Mouse (Mus musculus): ENCODE results near the gene Rnf144b. TPM values are rescaled to one million over a fixed set of nuclear protein-coding genes. Genes with fewer than 3 reads are reported as not detected.
A peak's percentile ranks its signal among the peaks of the same experiment; 100 is the strongest.

Gene Rnf144b
- total RNA-seq, 2 experiments from 2014 or later = 7.0 to 10.8 TPM

- no peak for ATAC-seq (replicated peaks; ENCODE audit: poor library complexity)
These were observed 50.4 kb downstream of the Rnf144b start for GRCm38 (mm10) chr13:47172891-47173290.

DNA sequence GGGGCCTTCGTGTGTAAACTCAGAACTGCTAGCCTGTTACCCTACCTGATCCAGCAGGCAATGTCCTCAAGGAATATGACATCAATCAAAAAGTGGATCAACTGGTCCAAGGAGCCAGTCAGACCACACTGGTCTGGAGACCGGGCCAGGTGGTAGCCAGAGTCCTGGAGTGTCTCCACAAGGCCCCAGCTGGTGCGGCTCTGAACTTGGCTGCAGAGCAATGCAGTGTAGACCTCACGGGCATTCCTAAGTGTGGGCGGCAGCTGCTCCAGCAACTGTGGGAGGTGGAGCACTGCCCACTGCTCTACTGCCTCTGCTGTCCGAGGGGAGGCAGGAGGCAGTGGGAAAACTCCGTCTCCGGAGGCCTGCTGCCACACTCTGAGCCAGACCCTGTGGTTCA, 55.7 kb downstream of the Rnf144b start:
- no peak for ATAC-seq (replicated peaks; ENCODE audit: poor library complexity)

GRCm38 (mm10) chr13:47180776-47181175, 58.3 kb downstream of the Rnf144b start:
- ATAC-seq (replicated peaks; ENCODE audit: poor library complexity) = peak; percentile 30

- peak; percentile 76 for ATAC-seq (replicated peaks; ENCODE audit: poor library complexity)
These were observed 59.9 kb downstream of the Rnf144b start for GRCm38 (mm10) chr13:47182366-47182765.

DNA sequence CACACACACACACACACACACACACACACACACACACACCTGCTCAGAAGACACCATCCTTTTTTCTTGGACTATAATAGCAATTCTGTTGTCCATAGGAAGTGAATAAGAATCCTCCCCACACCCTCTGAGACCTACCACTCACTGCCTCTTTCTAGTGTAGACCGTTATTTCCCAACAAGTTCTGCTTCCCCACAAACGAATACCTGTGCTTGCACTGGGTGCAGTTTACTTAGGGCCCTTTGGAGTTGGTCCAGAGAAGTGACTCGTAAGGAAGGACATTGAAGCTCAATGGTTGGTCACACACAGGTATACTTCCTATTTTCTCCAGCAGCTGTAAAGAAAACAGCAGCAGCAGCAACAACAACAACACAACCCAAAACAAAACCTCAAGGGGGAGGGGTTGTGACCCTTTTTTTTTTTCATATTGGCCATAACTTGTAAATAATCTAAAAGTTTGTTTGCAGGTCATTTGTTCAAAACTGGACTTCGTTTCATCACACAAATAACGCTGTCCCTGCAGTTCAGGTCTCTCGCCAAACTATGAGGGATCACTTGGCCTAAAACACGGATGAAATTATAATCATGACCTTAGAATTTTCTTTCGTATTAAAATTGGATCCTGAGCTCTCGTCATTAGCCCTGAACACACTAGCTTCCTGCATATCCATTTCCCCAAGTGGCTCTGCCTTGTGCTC, 60.7 kb downstream of the Rnf144b start:
- peak; percentile 62 for ATAC-seq (replicated peaks; ENCODE audit: poor library complexity)

DNA sequence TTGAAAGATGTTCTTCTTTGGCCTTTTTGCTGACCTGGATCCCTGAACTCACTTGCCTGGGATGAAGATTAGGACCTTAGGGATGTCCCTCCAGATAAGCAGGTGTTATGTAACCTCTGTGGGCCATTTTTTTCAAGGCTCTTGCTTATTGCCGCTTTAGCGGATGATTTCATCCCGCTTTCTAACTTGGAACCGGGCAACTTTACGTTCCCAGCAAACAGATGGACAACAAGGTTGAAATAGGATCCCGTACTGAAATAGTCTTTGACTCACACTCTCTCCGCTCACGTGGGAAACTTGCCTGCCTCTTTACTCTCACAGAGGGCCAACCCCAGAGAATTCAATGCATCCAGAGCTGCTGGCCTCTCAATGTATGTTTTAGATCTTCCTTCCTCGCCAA, 61.3 kb downstream of the Rnf144b start:
- ATAC-seq (replicated peaks; ENCODE audit: poor library complexity) = no peak

DNA sequence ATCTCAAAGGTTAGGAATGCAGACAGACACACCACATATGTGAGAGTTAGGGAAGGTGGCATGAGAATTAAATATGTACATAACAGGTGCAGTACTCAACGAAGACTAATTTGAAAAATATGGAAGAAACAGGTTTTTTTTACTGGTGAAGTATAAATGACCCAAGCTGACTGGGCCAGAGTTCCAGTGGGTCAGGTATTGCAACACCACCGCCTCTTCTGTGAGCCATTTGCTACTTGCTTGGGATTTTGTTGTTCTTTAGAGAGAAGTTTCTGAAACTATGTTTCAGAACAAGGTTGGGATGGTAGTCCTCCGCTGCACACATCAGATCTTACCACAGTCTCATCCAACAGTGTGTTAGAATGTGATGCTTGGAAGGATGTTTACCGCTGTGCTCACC, 65.4 kb downstream of the Rnf144b start:
- no peak for ATAC-seq (replicated peaks; ENCODE audit: poor library complexity)

- peak; percentile 75 for ATAC-seq (replicated peaks; ENCODE audit: poor library complexity)
These were observed 67.5 kb downstream of the Rnf144b start for GRCm38 (mm10) chr13:47189971-47190370.

- ATAC-seq (replicated peaks; ENCODE audit: poor library complexity) = no peak
These were observed 69.7 kb downstream of the Rnf144b start for GRCm38 (mm10) chr13:47192200-47192599.

GRCm38 (mm10) chr13:47192771-47193170, 70.3 kb downstream of the Rnf144b start:
- ATAC-seq (replicated peaks; ENCODE audit: poor library complexity) = no peak

DNA sequence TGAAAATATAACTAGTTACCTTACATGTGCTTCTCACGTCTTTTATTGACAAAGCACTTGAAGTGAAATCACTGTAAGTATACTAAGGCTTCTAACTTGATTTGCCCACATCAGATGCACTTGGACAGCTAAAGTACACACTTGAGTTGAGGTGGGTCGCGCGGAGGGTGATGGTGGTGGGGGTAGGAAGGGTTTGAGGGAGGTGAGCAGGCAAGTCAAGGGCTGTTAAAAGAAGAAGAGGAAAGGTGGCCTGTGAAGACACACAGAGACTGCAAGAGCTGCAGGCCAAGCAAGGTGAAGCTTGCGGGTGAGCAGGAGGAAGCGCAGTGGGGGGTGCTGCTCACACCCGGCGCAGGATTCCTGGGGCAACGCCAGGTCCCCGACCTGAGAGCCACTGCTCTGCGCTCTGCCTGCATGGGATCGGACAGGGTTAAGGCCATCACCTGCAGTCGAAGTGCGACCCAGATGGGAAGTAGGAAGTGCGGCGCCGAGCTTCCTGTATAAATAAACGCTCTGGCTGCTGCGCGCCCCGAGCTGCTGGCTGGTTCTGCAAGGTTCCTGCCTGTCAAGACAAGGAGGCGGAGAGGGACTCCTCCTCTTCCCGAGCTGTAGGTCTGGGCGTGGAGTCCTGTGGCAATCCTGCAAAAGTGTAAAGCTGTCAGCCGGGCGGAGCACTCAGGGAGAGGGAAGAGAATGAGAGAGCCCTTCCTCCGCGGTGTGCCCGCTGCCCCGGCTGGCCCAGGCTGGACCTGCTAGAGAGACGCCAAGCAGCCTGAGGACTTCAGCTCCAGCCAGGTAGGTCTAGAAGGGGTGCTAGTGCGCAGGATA, 71.1 kb downstream of the Rnf144b start:
- peak; percentile 76 for ATAC-seq (replicated peaks; ENCODE audit: poor library complexity)

DNA sequence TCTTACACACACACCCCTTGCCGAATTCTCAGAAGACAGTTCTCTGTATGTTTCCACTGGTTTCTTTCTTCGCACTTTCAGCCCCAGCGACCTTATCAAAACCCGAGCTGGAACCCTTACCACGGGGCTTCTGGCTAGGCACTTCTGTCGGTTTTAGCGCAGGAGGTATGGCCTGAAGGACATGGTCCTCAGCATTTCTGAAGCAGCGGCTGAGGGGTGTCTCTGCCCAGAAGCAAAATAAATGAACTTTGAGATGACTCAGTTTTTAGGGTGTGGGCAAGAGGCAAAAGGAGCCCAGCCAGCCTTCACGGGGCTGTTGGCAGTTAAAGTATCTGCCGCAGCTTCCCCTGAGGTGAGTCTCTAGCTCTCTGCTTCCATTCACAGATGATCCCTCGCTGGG, 72.2 kb downstream of the Rnf144b start:
- no peak for ATAC-seq (replicated peaks; ENCODE audit: poor library complexity)

- ATAC-seq (replicated peaks; ENCODE audit: poor library complexity) = no peak
These were observed 73.0 kb downstream of the Rnf144b start for GRCm38 (mm10) chr13:47195491-47195890.

GRCm38 (mm10) chr13:47200011-47200670, 77.7 kb downstream of the Rnf144b start:
- ATAC-seq (replicated peaks; ENCODE audit: poor library complexity) = no peak

DNA sequence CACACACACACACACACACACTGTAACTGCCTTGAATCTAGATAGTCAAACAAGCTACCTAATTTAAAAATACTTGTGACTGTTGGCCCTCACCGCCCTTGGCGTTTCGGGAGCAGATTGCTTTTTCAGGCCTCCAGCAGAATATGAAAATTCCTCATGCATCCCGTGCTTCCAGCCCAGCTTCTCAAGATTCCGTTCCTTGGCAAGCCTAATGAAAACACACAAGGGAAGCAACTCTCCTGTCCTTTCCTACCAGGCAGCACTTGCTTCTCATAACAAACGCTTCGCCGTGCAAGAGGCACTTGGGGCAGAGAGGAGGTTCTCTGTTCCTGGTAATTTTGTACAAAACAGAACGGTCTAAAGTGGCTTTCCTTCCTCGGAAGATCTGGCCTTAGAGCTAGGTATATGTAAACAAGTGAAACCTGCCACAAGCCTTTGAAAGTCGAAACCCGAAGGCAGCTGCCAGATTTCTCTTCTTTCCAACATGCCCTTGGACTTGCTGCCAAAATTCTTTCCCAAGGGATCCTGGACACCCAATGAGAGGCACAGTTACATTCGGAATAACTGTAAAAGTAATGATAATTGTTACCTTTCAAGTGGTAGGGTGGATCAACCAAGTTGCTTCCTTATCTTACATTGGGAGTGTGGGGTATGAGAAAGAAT, 79.6 kb downstream of the Rnf144b start:
- no peak for ATAC-seq (replicated peaks; ENCODE audit: poor library complexity)

GRCm38 (mm10) chr13:47210496-47210895, 88.0 kb downstream of the Rnf144b start:
- ATAC-seq (replicated peaks; ENCODE audit: poor library complexity) = no peak; the same call in 1 of the 2 replicates

DNA sequence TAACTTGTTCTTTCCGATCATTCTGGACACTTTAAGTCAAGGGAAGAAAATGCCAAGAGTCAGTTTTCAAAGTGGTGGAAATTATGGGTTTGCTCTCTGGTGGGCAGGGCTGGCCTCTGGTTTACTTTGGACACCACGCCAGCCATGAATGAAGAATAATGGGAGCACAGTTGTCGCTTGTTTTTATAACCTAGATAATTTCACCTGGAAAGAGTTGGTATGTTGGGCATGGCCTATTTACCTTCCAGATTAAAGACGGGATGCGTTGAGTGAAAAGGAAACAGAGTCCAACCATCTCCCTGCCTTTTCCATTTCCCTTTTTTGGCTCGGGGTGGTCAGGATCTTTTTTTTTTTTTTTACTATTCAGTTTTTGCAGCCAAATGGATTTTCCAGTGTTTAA, 88.5 kb downstream of the Rnf144b start:
- no peak for ATAC-seq (replicated peaks; ENCODE audit: poor library complexity)

DNA sequence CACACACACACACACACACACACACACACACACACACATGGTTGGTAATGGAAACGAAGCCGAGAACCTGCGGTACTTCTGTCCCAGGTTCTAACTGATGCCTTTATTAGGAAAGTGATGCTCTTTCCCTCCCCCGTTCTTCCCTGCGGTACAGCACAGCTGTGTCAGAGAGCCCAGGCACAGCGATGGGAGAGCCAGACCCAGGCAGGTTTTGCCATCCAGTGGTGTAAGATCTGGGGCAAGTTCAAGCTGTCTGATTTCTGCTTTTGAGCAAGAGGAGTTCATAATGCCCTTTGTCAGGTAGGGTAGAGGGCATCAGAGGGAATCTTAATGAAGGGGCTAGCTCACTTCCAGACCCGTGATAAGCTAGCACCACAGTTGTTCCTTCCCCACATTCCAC, 89.1 kb downstream of the Rnf144b start:
- ATAC-seq (replicated peaks; ENCODE audit: poor library complexity) = no peak

DNA sequence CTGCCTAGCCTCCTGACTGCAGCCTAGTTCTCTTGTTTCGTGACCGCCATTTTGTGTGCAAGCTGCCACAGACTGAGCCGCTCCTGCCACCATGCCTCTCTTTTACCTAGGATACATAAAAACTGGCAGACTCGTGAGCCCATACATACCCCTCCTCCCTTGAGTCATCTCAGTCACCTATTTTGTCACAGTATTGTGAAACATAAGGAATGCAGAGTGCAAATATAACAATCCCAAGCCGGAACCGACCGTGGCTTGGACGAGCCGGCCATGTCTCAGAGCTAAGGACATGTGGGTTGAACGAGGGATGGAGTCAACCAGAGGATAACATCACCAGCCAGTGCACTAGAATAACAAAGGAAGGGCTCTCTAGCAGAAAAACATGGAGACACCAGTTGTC, 91.4 kb downstream of the Rnf144b start:
- no peak for ATAC-seq (replicated peaks; ENCODE audit: poor library complexity)

DNA sequence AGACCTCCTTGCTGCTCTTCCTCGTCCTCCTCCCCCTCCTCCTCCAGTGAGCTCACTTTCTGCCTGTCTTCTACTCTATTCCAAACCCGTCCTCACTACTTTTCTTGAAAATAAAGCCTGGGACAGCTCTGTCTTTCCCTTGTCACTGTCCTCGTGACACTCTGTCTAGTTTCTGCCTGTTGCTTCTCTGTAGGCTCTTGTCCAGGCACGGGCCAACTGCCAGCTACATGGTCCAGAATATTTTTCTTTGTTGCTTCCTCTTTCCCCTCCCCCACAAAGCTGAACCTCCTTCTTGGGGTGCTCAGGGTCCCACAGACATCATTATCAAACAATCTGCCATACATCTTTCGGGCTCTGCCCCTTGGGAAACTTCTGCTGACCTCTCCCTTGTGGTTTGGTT, 92.4 kb downstream of the Rnf144b start:
- ATAC-seq (replicated peaks; ENCODE audit: poor library complexity) = no peak

Measured in megakaryocyte progenitor cell, adult 5-6 weeks (primary cell).